Mouse (Mus musculus) lung, postnatal 0 days (tissue): ENCODE measurements around the gene Fam169b. TPM values are rescaled to one million over a fixed set of nuclear protein-coding genes. Genes with fewer than 3 reads are reported as not detected.
"Not testable (repeated sequence)": the region's sequence is repeated elsewhere in the genome, so short reads cannot be mapped to it uniquely, and the experiment has no call there.

Experiments used
- ATAC-seq: fragments of 200-750 bp; cut with Nextera tagmentation; 2 replicates; pipeline ENCODE4 v1.8.0; 2017; ENCODE audit warnings: moderate library complexity
- DNase-seq: peaks from one replicate; pipeline ENCODE4 v3.0.0-alpha.2; 2016; ENCODE audit warnings: low spot score
- H3K27ac ChIP-seq: fragments of 300-500 bp; sonication (generic); 2 replicates; pipeline ENCODE4 v1.5.1; 2014; ENCODE audit warnings: antibody characterized with exemption, mild to moderate bottlenecking, low read length, mixed read lengths
- H3K27me3 ChIP-seq: fragments of 300-500 bp; sonication (generic); replicated peaks from 2 replicates; pipeline ENCODE4 v1.6.1; 2014; ENCODE audit warnings: low read length, mixed read lengths; ENCODE audit not compliant: insufficient read depth
- H3K36me3 ChIP-seq: fragments of 300-500 bp; sonication (generic); 2 replicates; pipeline ENCODE4 v1.6.1; 2014; ENCODE audit warnings: low read length, mixed read lengths; ENCODE audit not compliant: insufficient read depth
- H3K4me1 ChIP-seq: fragments of 300-500 bp; sonication (generic); 2 replicates; pipeline ENCODE4 v1.6.1; 2014; ENCODE audit warnings: antibody characterized with exemption, low read depth, low read length, mixed read lengths; ENCODE audit not compliant: insufficient read depth
- H3K4me2 ChIP-seq: fragments of 300-500 bp; sonication (generic); replicated peaks from 2 replicates; pipeline ENCODE4 v1.6.1; 2014; ENCODE audit warnings: low read depth, mild to moderate bottlenecking, low read length, moderate library complexity, mixed read lengths
- H3K4me3 ChIP-seq: fragments of 300-500 bp; sonication (generic); 2 replicates; pipeline ENCODE4 v1.5.1; 2014; ENCODE audit warnings: low read depth, low read length
- H3K9ac ChIP-seq: fragments of 300-500 bp; sonication (generic); replicated peaks from 2 replicates; pipeline ENCODE4 v1.6.1; 2014; ENCODE audit warnings: low read depth, mild to moderate bottlenecking
- H3K9me3 ChIP-seq: fragments of 300-500 bp; sonication (generic); 2 replicates; pipeline ENCODE4 v1.6.1; 2016; ENCODE audit warnings: low read length, mixed read lengths
- CTCF ChIP-seq: IDR thresholded peaks from 2 replicates; pipeline ENCODE4 v1.5.1; 2016; ENCODE audit warnings: antibody characterized with exemption, mild to moderate bottlenecking
- EP300 ChIP-seq: IDR thresholded peaks from 2 replicates; pipeline ENCODE4 v1.6.1; 2016; ENCODE audit warnings: antibody characterized with exemption, mild to moderate bottlenecking, control low read depth
- WGBS: fragments of 180-500 bp; shearing (Covaris S2); extraction: QIAGEN DNeasy Blood & Tissue Kit; methylation state at CpG from one replicate; pipeline ENCODE4 v1.1.7; 2014; 5-methylcytosine and 5-hydroxymethylcytosine counted together
- polyA plus RNA-seq: library from polyadenylated mRNA; unstranded; fragments of >200 nt; fragmentation: Nextera tagmentation; extraction: Ambion mirVana; gene quantifications from 2 replicates; pipeline ENCODE4 v1.2.1, GENCODE M21; 2015

Fam169b gene
- polyA plus RNA-seq, 1 experiment from 2014 or later = 0.37 TPM

DNA sequence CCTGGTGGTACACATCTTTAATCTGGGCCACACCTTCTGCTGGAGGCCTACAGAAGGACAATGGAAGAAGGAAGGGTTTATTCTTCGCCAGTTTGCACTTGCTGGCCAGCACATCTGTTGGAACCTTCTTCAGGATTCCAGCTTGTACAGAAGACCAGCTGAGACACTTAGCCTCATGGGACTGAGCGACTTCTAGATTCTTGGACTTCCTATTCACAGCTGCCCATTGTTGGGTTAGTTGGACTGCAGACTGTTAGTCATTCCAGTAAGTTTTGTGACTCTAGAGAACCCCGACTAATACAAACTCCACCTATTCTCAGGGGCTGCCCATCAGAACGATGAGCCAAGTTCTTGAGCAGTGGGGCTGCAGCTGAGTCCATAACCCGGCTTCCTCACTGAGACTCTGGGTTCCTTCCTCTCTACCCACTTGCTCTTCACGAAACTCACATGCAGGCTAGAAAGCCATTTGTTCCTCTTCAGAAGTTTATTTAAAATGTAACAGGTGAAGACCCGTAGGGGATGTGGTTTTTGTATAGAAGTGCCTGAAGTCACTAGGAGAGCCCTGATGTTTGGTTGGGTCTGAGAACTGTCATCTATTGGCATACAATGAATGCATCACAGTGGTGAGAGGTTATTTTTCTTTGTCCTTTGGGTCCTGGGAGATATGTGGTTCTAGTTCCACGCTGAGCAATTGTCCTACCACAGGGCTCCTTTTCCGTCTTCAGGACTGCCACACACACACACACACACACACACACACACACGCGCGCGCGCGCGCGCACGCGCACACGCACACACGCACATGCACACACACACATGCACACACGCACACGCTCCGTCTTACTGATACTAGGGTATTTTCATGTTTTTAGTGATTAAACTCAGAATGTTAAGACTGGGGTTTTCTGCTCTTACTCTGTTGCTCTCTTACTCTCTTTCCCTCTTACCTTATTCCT, 13.2 kb downstream of the Fam169b start:
- Histone ChIP-seq H3K4me2 (no peak overlapping the region), H3K9me3 (no peaks in the 10 kb centered on the region), H3K27ac (no peak overlapping the region), H3K4me1 (no peaks in the 10 kb centered on the region), H3K27me3 (no peaks in the 10 kb centered on the region), H3K9ac (no peak overlapping the region), H3K4me3 (no peak overlapping the region), H3K36me3 (no peaks in the 10 kb centered on the region)
- WGBS = 87% methylated on average over 24 of the region's 24 CpGs
- TF ChIP-seq CTCF (no peak), EP300 (no peak)
- no peak for DNase-seq
- ATAC-seq = no peak

DNA sequence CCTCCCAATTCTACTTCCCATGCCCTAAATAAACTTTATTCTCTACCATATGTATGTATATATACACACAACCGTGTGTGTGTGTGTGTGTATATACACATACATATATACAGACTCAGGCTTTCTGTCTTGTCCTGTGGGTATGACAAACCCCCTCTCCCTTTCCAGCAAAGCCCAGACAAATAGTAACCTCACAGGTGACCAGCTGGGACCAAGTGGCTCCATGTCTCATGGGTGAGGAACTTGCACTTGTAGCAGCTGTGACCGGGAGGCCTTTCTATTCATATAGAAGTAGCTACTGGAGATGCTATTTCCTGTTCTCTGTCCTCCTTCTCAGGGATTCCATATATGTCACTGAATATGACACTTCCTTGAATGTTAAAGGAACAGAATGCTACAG, 13.9 kb downstream of the Fam169b start:
- Histone ChIP-seq H3K9ac (no peak overlapping the region), H3K4me2 (no peak overlapping the region), H3K36me3 (no peaks in the 10 kb centered on the region), H3K27ac (no peak overlapping the region), H3K4me1 (no peaks in the 10 kb centered on the region), H3K4me3 (no peak overlapping the region), H3K27me3 (no peaks in the 10 kb centered on the region), H3K9me3 (no peaks in the 10 kb centered on the region)
- DNase-seq = no peak
- no peak for ATAC-seq
- no peak for TF ChIP-seq CTCF
- no peak for TF ChIP-seq EP300
- WGBS = 51% methylated on average over 2 of the region's 2 CpGs

DNA sequence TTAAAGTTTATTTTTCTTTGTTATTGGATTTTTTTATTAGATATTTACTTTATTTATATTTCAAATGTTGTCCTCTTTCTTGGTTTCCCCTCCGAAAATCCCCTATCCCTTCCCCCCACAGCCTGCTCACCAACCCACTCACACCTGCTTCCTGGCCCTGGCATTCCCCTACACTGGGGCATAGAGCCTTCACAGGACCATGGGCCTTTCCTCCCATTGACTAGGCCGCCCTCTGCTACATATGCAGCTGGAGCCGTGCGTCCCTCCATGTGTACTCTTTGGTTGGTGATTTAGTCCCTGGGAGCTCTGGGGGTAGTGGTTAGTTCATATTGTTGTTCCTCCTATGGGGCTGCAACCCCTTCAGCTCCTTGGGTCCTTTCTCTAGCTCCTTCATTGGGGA, 14.4 kb downstream of the Fam169b start:
- not testable (repeated sequence) for H3K9ac ChIP-seq, H3K4me3 ChIP-seq, DNase-seq, H3K27me3 ChIP-seq, H3K36me3 ChIP-seq, H3K27ac ChIP-seq, H3K4me2 ChIP-seq, H3K9me3 ChIP-seq, H3K4me1 ChIP-seq, ATAC-seq
- 83% methylated on average over 4 of the region's 4 CpGs for WGBS

DNA sequence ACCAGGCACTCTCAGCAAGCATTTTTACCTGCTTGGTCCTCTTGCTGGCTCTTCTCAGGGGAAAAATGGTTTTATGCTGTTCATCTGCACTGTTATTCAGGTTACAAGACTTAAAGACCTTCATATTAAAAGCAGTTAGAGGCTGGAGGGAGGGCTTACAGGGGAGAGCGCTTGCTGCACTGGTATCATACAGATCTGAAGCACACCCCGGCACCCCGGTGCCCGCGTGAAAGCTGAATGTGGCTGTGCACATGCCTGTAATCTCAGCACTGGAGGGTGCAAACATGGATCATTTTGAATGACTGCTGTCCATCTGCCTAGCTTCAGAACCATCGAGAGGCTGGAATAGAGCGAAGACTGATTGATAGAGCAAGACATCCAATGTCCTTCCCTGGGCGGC, 15.4 kb downstream of the Fam169b start:
- ATAC-seq (no peak), DNase-seq (no peak)
- Histone ChIP-seq H3K36me3 (no peaks in the 10 kb centered on the region), H3K9me3 (no peaks in the 10 kb centered on the region), H3K9ac (no peak overlapping the region), H3K27me3 (no peaks in the 10 kb centered on the region), H3K4me3 (no peak overlapping the region), H3K4me1 (no peaks in the 10 kb centered on the region), H3K27ac (no peak overlapping the region), H3K4me2 (no peak overlapping the region)
- WGBS = 92% methylated on average over 8 of the region's 8 CpGs
- no peak for TF ChIP-seq EP300
- TF ChIP-seq CTCF = no peak

DNA sequence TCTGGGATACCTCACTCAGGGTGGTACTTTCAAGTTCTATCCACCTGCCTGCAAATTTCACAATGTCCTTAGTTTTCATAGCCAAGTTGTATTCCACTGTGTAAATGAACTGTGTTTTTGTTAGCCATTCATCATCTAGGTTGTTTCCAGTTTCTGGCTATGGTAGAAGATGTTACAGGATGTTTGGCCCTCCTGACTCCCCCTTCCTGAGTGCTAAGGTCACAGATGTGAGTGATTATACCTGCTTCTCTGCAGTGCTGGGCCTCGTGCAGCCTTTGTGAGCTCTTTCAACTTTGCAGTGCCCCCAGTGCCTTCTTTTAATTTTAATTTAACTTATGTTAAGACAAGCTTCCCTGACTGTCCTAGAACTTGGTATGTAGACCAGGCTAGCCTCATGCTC, 18.0 kb downstream of the Fam169b start:
- Histone ChIP-seq H3K36me3 (no peaks in the 10 kb centered on the region), H3K4me2 (no peak overlapping the region), H3K4me1 (no peaks in the 10 kb centered on the region), H3K4me3 (no peak overlapping the region), H3K9ac (no peak overlapping the region), H3K9me3 (no peaks in the 10 kb centered on the region), H3K27ac (no peak overlapping the region), H3K27me3 (no peaks in the 10 kb centered on the region)
- DNase-seq (no peak), ATAC-seq (no peak)
- TF ChIP-seq CTCF (no peak), EP300 (no peak)
- WGBS = 63% methylated on average over 1 of the region's 1 CpGs

DNA sequence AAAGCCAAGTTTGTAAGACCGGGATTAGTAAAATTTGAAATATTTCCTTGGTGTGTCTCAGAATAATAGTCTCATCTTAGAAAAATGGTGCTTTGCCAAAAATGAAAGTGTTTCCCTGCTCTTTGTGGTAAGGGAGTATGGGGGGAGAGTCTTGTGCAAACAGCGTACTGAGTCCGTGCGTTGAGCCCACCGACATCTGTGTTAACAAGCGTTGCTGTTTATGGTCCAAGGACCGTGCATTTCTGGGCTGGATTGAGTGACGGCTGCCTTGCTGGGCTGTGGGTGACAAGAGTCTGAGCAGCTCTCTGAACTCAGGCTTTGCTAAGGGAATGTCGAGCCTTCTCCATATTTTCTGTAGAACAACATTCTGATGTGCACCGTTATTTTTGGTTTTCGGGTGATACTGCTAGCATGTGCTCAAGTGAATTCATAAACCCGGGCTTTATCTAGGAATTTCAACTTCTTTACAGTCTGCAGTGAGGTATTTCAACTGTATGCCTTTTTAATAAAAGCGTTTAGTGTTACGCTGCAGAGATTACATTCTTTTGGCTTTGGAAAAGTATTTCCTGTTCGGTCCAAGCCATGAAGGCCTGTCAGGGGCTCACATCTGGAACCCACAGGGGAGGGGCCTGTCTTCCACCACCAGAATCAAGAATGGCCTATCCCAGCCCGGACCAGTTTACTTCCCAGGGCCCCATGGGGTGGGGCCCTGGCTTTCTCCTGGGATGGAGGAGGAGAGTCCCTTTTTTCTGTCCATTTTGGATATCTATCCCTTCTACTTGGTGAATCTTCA, 20.6 kb downstream of the Fam169b start:
- no peak overlapping the region for H3K4me3 ChIP-seq
- no peaks in the 10 kb centered on the region for H3K4me1 ChIP-seq
- no peak for TF ChIP-seq EP300
- no peak for TF ChIP-seq CTCF
- no peak overlapping the region for H3K27ac ChIP-seq
- WGBS = 38% methylated on average over 16 of the region's 16 CpGs
- DNase-seq (no peak), ATAC-seq (peak; percentile 38; the same call in 1 of the 2 replicates)
- H3K9ac ChIP-seq = no peak overlapping the region
- H3K36me3 ChIP-seq = no peaks in the 10 kb centered on the region
- no peaks in the 10 kb centered on the region for H3K27me3 ChIP-seq
- H3K4me2 ChIP-seq = peak overlapping the region; percentile 9; the same call in 1 of the 2 replicates
- no peaks in the 10 kb centered on the region for H3K9me3 ChIP-seq
